Mouse (Mus musculus) natural killer cell, adult 2 months (primary cell): ENCODE results near the gene Mdga1.

Experiments
- DNase-seq, 2 experiments: peaks; one replicate each; pipeline ENCODE4 v3.0.0; 2022; ENCODE audit warnings: low spot score in 2 of 2

The Mdga1 gene

GRCm38 (mm10) chr17:29920089-29920488 lies 49.8 kb downstream of the Mdga1 start:
- DNase-seq: no peak

- no peak for DNase-seq
Observed at GRCm38 (mm10) chr17:29919552-29919920, 50.4 kb downstream of the Mdga1 start.

- no peak for DNase-seq
Observed at GRCm38 (mm10) chr17:29918791-29919551, 50.9 kb downstream of the Mdga1 start.

- no peak for DNase-seq
Observed at GRCm38 (mm10) chr17:29916968-29917367, 52.9 kb downstream of the Mdga1 start.

- no peak for DNase-seq
Observed at GRCm38 (mm10) chr17:29915820-29916219, 54.1 kb downstream of the Mdga1 start.

- no peak for DNase-seq
Observed at GRCm38 (mm10) chr17:29913301-29913965, 56.5 kb downstream of the Mdga1 start.

- no peak for DNase-seq
Observed at GRCm38 (mm10) chr17:29912733-29913132, 57.2 kb downstream of the Mdga1 start.

GRCm38 (mm10) chr17:29909031-29909430 lies 60.9 kb downstream of the Mdga1 start:
- no peak for DNase-seq

GRCm38 (mm10) chr17:29904694-29905093 lies 65.2 kb downstream of the Mdga1 start:
- no peak for DNase-seq

GRCm38 (mm10) chr17:29902406-29903155 lies 67.3 kb downstream of the Mdga1 start:
- DNase-seq: no peak

- DNase-seq: no peak
Observed at GRCm38 (mm10) chr17:29900289-29900688, 69.6 kb downstream of the Mdga1 start.

- DNase-seq: peak in 1 of 2 experiments; percentile 26
Observed at GRCm38 (mm10) chr17:29896181-29897054, 73.5 kb downstream of the Mdga1 start.

- no peak for DNase-seq
Observed at GRCm38 (mm10) chr17:29895566-29895965, 74.3 kb downstream of the Mdga1 start.

GRCm38 (mm10) chr17:29894965-29895364 lies 74.9 kb downstream of the Mdga1 start:
- DNase-seq: no peak

GRCm38 (mm10) chr17:29890451-29891110 lies 79.3 kb downstream of the Mdga1 start:
- no peak for DNase-seq

- DNase-seq: no peak
Observed at GRCm38 (mm10) chr17:29888981-29889980, 80.6 kb downstream of the Mdga1 start.

- DNase-seq: no peak
Observed at GRCm38 (mm10) chr17:29887881-29888826, 81.7 kb downstream of the Mdga1 start.

GRCm38 (mm10) chr17:29887271-29887880 lies 82.5 kb downstream of the Mdga1 start:
- peak in 1 of 2 experiments; percentile 10 for DNase-seq
